Mouse (Mus musculus) ovary, postnatal 36 days (tissue): ENCODE measurements around the gene Sept4.

Experiments used
- DNase-seq: peaks from one replicate; pipeline ENCODE4 v3.0.0; 2022; ENCODE audit warnings: low spot score, mixed read lengths

Gene Sept4

DNA sequence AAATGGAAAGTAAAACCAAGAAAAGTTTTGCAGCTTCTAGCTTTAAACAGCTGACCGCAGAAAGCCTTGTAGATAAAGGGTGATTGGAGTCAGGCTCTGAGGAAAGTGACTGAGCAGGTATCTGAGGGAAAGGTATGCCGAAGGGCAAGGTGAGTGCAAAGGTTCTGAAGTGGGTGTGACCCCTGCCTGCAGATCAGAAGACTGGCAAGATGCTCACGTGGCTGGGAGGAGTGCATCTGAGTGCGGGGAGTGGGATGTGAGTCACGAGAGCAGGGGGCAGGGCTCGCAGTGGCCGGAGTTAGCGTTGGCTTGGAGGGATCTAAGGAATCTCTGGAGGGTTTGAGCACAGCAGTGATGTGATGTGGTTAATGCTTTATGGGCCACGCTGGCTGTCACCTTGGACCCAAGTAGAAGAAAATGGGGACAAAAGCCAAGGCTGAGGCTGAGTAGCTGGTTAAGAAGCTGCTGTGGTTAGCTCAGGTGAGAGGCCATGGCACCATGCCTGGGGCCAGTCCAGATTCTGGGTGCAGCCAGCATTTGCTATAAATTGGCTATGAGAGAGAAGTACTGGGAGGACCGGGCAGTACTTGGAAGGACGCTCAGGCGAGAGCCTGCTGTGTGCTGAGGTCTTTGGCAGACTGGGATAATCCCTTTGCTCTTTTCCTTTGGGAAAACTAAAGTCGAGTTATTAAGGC, 30.8 kb downstream of the Sept4 start:
- DNase-seq: no peak

DNA sequence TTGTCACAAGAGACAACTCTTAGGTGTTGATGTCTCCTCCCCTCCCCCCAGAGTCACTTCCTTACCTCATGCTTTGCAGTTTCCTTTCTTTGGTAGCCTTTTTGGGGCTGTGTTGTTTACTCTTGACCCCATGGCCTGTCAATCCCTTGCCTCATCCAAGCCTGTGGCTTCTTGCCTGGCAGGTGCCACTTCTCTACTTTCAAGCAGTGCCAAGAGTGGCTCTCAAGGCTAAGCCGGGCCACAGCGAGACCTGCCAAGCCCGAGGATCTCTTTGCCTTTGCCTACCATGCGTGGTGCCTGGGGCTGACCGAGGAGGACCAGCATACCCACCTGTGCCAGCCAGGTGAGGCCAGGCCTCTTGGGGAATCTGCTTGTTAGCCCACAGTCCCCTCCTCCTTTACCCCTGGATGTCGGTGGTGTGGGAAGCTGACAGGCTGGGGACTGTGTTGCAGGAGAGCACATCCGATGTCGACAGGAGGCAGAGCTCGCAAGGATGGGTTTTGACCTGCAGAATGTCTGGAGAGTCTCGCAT, 31.7 kb downstream of the Sept4 start:
- no peak for DNase-seq

DNA sequence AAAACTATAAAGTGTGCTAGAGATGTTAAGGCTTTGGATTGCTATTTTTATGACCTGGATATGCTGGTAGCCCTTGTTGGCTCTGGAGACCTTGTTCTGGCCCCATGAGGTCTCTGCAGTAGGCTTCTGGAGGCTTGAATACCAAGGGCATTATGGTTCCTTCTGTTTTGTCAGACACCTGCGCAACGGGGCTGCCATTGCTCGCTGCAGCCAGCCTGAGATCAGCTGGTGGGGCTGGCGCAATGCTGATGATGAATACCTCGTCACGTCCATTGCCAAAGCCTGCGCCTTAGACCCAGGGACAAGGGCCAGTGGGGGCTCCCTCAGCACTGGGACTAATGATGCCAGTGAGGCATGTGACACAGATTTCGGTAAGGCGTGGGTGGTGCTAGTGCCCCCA, 33.5 kb downstream of the Sept4 start:
- no peak for DNase-seq

DNA sequence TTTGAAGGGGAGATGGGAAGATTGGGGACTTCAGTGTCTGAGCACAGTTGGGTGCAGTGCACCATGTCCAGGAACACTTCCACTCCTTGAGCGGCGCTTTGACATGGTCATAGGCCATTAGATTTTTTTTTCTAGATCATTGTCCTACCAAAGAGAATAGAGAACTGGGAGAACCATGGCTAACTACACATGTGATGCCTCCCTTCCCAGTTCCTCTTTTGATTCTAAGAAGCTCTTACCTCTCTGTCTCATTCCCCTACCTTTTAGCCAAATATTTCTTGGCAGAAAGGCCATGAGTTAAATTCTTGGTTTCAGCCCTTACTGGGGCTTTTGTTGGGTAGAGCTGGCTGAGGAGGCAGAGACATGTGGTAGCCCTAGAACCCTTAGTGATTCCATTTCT, 34.9 kb downstream of the Sept4 start:
- no peak for DNase-seq

DNA sequence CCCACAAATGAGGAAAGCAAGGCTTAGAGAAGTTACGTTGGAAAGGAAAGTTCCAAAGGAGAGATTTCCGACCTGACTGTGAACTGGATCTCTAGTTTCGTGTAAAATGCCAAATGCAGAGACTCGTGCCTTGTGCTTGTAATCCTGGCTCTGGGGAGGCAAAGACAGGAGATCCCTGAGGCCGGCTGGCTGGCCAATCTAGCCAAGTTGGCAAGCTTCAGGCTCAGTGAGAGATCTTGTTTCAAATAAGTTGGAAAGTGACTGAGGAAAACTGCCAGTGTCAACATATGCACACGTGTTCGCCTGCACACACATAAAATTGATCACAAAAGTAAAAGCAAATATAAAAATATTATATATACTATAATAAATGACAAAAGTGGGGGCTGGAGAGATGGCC, 40.6 kb downstream of the Sept4 start:
- DNase-seq: no peak

DNA sequence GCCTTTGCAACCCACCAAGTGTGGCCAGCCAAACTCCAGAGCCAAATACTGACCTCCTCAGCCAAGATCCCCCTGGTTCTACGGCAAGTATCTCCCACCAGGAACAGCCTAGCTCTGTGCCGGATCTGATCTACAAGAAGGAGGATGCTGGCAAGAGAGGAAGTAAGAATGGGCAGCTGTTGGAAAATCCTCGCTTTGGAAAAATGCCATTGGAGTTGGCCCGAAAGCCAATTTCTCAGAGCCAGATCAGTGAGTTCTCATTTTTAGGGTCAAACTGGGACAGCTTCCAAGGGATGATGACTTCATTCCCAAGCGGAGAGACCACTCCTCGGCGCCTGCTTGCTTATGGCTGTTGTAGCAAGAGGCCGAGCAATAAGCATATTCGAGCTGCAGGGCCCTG, 42.8 kb downstream of the Sept4 start:
- no peak for DNase-seq

DNA sequence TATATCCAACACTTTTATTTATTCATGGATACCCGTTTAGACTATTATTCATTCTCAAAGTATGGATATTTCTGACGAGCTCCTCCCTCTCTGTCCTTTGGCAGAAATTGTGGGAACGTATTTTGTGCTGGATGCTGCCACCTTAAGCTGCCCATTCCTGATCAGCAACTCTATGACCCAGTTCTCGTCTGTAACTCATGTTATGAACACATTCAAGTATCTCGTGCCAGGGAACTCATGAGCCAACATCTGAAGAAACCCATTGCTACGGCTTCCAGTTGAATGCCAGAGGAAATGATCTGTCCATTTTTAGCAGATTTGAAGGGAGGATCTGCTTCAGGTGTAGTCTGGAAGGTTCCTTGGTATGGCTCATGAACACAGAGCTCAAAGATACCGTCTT, 45.3 kb downstream of the Sept4 start:
- DNase-seq: no peak

DNA sequence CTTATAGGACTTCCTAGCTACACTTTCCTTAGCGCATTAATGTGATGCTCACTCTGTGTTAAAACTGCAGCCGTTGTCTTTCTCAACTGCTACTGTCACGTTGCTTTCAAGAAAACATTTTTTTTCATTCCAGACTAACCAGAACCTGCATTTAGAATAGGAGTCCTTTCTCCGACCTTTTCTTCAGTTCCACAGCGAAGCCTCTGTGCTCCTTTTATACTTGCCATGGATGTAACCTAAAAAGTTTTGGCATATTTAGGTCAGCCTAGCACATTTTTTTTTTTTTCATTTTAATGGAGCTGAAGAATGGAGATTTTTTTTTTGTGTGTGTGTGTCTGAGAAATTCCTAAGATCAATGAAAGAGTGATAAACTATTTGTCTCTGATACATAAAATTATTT, 46.8 kb downstream of the Sept4 start:
- DNase-seq: no peak

DNA sequence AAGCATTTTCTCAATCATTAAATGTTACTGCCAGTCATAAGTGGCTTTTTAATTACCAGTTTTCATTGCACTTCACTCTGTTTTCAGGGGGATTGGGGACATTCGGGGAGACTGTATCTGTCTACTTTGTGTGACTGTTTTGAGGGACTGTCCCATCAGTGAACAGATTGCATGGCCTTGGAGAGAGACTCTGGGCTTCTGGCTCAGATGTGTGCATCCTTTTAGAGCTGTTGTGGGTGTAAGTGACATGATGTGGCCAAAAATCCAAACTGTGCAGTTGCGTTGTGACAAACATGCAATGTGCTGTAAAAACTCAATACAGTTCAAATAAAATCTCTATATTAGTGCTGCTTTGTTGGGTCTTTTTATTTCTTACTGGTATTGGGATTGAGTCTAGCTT, 47.2 kb downstream of the Sept4 start:
- no peak for DNase-seq

DNA sequence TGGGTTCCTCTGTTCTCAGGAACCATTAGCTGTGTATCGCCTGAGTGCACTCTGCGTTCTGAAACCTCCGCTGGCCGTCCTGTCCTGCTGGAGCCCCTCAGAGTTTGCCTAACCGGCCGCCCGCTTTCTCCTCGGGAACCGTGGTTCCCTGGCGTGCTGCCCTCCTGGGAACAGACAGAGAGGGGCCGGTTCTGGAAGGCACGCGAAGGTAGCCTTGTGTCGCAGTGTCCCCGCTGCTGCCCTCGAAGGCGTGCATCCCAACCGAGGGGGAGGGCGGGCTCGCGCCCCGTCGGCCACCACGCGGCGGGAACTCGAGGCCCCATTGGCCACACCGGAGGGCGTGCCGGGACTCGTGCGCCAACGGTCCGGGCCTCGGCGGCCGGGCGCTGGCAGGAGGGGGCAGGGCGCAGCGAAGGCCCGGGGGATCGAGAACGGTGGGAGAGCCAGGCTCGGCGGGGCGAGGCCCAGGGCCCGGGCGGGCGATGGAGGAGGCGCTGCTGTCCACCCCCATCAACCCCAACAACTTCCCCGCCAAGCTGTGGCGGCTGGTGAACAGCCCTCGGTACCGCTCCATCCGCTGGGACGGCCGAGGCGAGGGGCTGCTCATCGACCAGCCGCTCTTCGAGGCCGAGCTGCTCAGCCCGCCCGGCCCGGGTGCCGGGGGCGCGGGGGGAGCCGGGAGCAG, 48.2 kb downstream of the Sept4 start, which contains the start of gene Hsf5:
Gene Hsf5, plus strand, starts transcription at position 375 of the 685 bp plus-strand sequence.
- no peak for DNase-seq

DNA sequence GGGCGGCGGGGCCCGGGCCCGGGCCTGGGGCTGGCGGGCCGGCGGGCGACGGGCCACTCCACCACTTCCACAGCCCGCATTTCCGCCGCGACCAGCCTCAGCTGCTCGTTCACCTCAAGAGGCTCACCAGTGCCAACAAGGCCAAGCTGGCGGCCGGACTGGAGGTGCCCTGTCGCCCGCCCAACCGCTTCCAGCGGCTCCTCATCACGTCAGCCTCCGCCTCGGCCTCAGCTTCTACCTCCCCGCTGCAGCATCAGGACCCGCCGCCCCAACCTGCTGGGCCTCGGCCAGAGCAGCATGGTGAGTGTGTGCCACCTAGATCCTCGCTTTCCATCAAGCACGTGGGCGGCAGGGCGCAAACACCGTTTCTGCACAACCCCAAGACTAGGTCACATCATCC, 48.9 kb downstream of the Sept4 start:
- DNase-seq: no peak

DNA sequence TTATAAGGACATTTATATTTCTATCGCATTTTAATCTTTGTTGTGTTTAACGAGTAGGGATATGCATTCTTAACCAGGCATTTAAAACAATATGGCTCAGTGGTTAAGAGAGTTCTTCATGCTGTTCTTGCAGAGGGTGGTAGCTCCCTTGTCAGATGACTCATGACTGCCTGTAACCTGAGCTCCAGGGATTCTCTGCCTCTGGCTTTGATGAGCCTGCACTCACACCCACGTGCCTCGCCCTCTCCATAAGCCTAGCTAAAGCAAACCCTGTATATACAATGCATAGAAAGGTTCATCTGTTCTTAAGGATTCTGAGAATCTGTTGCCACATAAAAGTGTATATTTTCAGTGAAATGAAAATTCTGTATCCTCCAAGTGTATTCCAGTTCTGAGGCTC, 54.5 kb downstream of the Sept4 start:
- no peak for DNase-seq

DNA sequence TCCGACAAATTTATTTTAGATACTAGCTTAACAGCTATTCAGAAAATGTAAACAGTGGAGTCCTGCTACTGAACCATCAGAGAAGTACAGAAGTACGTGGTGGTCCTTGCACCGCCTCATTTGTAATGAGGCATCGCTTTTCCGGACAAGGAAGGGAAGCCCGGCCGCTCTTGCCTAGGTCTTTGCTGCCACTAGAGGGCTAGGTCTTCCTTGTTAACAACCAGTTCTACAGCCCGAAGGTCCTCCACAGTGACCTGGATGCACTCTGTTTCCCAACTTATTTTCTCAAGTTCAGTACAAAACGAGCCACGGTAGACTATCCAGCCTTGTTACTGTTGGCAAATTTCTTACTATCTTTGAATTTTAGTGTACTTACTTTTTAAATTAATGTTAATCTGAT, 61.2 kb downstream of the Sept4 start:
- DNase-seq: peak; percentile 22

DNA sequence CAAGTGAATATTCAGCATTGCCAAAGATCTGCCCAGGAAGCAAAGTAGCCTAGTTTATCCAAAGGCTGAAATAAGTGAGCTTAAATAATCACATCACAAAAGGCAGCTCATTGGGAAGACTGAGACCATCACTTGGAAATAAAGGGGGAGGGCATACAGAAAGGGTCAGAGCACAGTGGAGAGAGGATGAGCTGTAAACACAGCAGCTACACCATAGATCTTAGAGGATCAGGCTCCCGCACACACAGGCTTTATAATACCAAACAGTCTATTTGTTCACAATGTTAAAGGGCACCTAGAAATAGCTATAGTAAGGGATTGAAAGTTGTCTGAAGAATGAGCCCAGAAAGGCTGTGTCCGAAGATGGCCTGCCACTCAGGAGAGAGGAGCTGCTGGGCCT, 70.1 kb downstream of the Sept4 start:
- DNase-seq: no peak

DNA sequence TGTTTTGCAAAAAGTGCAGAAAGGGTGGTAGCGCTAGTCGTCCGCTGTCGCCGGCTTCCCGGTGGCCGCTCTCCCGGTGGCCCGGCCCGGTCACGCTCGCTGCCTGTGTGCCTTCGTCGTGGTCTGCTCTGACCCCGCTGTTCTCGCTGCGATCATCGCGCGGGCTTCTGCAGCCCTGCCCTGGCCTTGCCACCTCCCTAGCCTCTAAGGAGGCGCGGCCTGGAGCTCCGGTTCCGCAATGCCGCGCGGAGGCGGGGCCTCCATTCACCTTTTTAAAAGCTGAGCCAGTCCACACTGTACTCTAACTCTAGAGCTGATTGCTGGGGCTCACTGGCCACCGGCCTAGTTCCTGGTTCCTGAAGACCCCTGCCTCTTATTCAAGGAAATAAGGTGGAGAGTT, 70.5 kb downstream of the Sept4 start:
- peak; percentile 74 for DNase-seq
